Mouse (Mus musculus) olfactory bulb, adult 2 months (tissue): Measurements from ENCODE around the gene BC035044. TPM values are rescaled to one million over a fixed set of nuclear protein-coding genes. Genes with fewer than 3 reads are reported as not detected.
"Not testable (repeated sequence)": the region's sequence is repeated elsewhere in the genome, so short reads cannot be mapped to it uniquely, and the experiment has no call there.

Source experiments
- H3K27ac ChIP-seq: fragments of 200-500 bp; 2 replicates; pipeline ENCODE4 v1.5.1; 2012; ENCODE audit warnings: low read depth, low read length; ENCODE audit not compliant: insufficient read depth
- H3K4me1 ChIP-seq: fragments of 200-500 bp; 2 replicates; pipeline ENCODE4 v1.6.1; 2012; ENCODE audit warnings: low read length; ENCODE audit not compliant: control insufficient read depth, insufficient read depth
- H3K4me3 ChIP-seq: fragments of 200-500 bp; 2 replicates; pipeline ENCODE4 v1.5.1; 2012; ENCODE audit warnings: mild to moderate bottlenecking, low read depth, low read length, moderate library complexity; ENCODE audit not compliant: insufficient read depth
- CTCF ChIP-seq: fragments of 200-500 bp; IDR thresholded peaks from 2 replicates; pipeline ENCODE4 v1.5.1; 2012; ENCODE audit warnings: low read depth, mild to moderate bottlenecking, low read length, moderate library complexity; ENCODE audit not compliant: insufficient read depth
- POLR2A ChIP-seq: fragments of 200-500 bp; IDR thresholded peaks from 2 replicates; pipeline ENCODE4 v1.6.1; 2012; ENCODE audit warnings: mild to moderate bottlenecking, low read depth, low read length, moderate library complexity; ENCODE audit not compliant: insufficient read depth
- WGBS: fragments of 180-500 bp; shearing (Covaris S2); methylation state at CpG from one replicate; pipeline ENCODE4 v1.1.7; 2018; 5-methylcytosine and 5-hydroxymethylcytosine counted together
- polyA plus RNA-seq: library from polyadenylated mRNA; stranded (reverse); fragments of >200 nt; gene quantifications from 2 replicates; pipeline ENCODE4 v1.2.4, GENCODE M21; 2012; ENCODE audit warnings: low replicate concordance; ENCODE audit not compliant: missing spikeins, insufficient read depth, insufficient read length

Gene BC035044
- polyA plus RNA-seq, 1 experiment, result not detected

DNA sequence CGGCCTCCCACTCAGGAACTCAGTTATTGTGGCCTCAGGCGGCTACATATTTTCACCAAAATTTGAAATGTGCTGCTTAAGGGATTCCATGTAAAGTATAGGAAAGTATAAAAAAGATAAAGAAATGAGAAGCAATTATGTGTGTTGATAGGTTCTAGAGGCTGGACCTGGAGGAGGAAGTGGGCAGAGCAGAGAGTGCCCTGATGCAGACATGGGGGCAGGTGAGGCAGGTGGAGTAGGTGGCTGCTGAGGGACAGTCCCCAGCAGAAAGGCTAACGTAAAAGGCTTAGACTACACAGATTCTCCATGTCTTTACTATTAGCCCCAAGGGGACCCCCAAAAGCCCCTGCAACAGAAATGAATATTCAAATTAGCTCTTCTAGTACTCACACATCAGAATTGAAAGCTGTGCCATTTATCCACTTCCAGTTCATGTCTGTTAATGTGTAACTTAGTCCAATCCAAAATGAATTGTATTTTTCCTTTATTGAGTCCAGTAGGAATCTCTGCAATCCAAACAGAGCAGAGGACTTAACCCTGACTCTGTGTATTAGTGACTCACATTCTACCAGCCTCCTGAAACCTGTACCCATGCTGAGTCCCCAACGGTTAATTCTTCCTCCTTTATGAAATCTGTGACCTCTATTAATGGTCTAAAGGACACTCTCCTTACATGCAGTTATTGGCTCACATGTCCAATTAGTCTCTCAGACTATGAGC lies 72.7 kb downstream of the BC035044 start:
- no peak overlapping the region for H3K27ac ChIP-seq
- no peaks in the 10 kb centered on the region for H3K4me1 ChIP-seq
- no peak overlapping the region for H3K4me3 ChIP-seq
- TF ChIP-seq POLR2A (no peak), CTCF (no peak)
- WGBS, result 84% methylated on average over 4 of the region's 4 CpGs

DNA sequence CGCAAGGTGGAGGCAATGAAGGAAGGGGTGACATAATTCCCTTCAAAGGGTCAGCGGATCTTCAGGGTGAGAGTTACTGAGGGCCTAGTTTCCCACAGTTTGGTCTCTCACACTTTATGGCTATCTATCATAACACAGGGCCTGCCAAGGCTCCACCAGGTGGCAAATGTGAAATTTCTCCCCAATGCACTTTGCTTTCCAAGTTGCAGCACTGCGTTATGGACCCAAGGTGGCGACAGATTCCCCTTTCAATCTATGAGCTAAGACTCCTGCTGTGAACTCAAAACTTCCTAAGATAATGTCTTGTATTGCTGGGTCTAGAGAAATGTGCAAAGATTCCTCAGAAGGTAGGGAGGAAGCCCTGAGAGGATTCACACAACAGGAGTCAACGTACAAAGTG lies 82.4 kb downstream of the BC035044 start:
- 83% methylated on average over 5 of the region's 5 CpGs for WGBS
- TF ChIP-seq CTCF (no peak), POLR2A (no peak)
- no peak overlapping the region for H3K4me3 ChIP-seq
- H3K4me1 ChIP-seq, result no peaks in the 10 kb centered on the region
- no peak overlapping the region for H3K27ac ChIP-seq

DNA sequence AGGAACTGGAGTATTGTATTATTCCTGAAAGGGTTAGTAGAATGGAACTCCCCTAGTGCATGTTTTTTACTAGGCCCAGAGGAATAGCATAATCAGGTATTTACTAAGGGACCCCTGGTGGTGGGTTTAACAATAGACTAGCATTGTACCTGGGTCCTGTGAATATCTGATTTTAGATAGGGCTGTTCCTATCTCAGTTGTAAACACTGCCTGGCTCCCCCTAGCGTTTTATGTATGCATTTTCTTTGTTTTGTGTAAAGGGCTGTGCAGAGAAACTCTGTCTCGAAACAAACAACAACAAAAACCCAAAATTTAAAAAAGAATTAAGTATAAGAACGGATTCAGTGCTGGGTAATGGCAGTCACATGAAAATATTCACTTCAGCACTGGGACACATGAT lies 83.9 kb downstream of the BC035044 start:
- Histone ChIP-seq H3K4me3 (no peak overlapping the region), H3K4me1 (peaks cover 2% of the 10 kb centered on the region; the same call in 1 of the 2 replicates), H3K27ac (no peak overlapping the region)
- WGBS, result 58% methylated on average over 3 of the region's 3 CpGs
- TF ChIP-seq POLR2A, result no peak
- no peak for TF ChIP-seq CTCF

- H3K4me1 ChIP-seq, H3K4me3 ChIP-seq, H3K27ac ChIP-seq: not testable (repeated sequence)
- 55% methylated on average over 7 of the region's 7 CpGs for WGBS
Measured at GRCm38 (mm10) chr6:128804823-128805640, 85.9 kb downstream of the BC035044 start.

- peaks cover 5% of the 10 kb centered on the region; the same call in 1 of the 2 replicates for H3K4me1 ChIP-seq
- H3K27ac ChIP-seq, result peak overlapping the region; percentile 42
- WGBS, result 4% methylated on average over 26 of the region's 26 CpGs
- TF ChIP-seq CTCF (peak; percentile 97), POLR2A (no peak)
- peak overlapping the region; percentile 52 for H3K4me3 ChIP-seq
Measured at GRCm38 (mm10) chr6:128802999-128803857, 87.7 kb downstream of the BC035044 start.

DNA sequence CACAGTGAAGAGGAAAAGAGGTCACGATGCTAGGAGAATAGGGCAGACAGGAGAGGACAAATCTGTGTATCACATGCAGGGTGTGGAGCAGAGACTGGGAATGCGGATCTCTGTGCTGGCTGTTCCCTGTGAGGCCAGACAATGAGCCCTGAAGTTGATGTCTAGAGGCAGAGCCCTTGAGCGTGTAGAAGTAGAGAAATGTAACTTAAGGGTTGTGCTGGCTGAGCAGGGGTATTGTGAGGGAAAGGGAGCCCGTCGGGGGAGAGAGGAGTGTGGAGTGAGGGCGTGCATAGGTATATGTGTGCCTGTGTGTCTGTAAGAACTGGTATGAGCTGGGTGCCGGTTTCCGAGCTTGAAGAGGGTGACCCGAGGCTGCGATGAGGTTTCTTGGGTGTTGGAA lies 88.4 kb downstream of the BC035044 start:
- H3K27ac ChIP-seq, result peak overlapping the region; percentile 14
- peaks cover 10% of the 10 kb centered on the region for H3K4me1 ChIP-seq
- peak overlapping the region; percentile 52 for H3K4me3 ChIP-seq
- WGBS, result 7% methylated on average over 10 of the region's 10 CpGs
- TF ChIP-seq POLR2A (no peak), CTCF (no peak)

- not testable (repeated sequence) for H3K4me3 ChIP-seq, H3K27ac ChIP-seq
- peaks cover 12% of the 10 kb centered on the region for H3K4me1 ChIP-seq
- 59% methylated on average over 5 of the region's 5 CpGs for WGBS
Measured at GRCm38 (mm10) chr6:128800696-128801095, 90.2 kb downstream of the BC035044 start.

GRCm38 (mm10) chr6:128799896-128800270 lies 91.0 kb downstream of the BC035044 start:
- H3K4me1 ChIP-seq, result peaks cover 12% of the 10 kb centered on the region
- H3K27ac ChIP-seq, result peak overlapping the region; percentile 60; the same call in 1 of the 2 replicates
- 12% methylated on average over 7 of the region's 7 CpGs for WGBS
- H3K4me3 ChIP-seq, result peak overlapping the region; percentile 96
- TF ChIP-seq CTCF (peak; percentile 4), POLR2A (no peak)
